Mouse (Mus musculus): ENCODE results near the gene Gm15140. TPM values are rescaled to one million over a fixed set of nuclear protein-coding genes. Genes with fewer than 3 reads are reported as not detected.
"Not testable (repeated sequence)": the region's sequence is repeated elsewhere in the genome, so short reads cannot be mapped to it uniquely, and the experiment has no call there.

Gm15140 gene
- not detected in 2 replicates for polyA plus RNA-seq (2014; fragmentation: Nextera tagmentation; extraction: Ambion mirVana)

DNA sequence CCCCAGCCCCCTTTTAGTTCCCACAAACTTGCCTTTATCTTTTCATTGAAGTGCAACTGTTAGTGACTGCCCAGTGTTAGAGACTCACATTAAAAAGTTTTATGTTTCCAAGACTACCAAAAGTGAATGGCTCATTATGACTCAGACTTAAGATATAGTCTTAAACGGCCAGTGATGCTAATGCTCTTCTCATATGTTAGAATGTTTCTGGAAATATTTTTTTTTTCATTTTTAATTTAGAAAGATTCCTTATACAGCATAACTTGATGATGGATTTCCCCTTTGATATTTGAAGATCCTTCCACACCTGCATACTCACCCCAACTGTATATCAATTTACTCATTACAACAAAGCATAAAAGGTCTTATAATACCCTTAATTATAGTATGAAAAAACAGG is at the start of gene Gm15140:
TSS of gene Gm15140 (minus strand) at position 101 of the 400 bp plus-strand sequence.
- ATAC-seq (ENCODE audit: insufficient number of reproducible peaks, insufficient read depth, low FRiP score, low read depth): not testable (repeated sequence)

More for the DNA sequence above, at the start of gene Gm15140:
- H3K27ac ChIP-seq (ENCODE audit: low read length); H3K9ac ChIP-seq (replicated peaks; ENCODE audit: low read depth, low read length); H3K4me1 ChIP-seq (ENCODE audit: control insufficient read depth, insufficient read depth, low read length); H3K4me3 ChIP-seq (ENCODE audit: low read depth, low read length); H3K9me3 ChIP-seq (ENCODE audit: control insufficient read depth, low read depth, low read length); H3K4me2 ChIP-seq (replicated peaks; ENCODE audit: low read depth, low read length); H3K27me3 ChIP-seq (ENCODE audit: control insufficient read depth, insufficient read depth, low read length); H3K36me3 ChIP-seq (ENCODE audit: control insufficient read depth, insufficient read depth, low read length): not testable (repeated sequence)
- 88% methylated on average over 1 of the region's 1 CpGs for WGBS

Other genes with a start within 250 kb of the Gm15140 start
- not detected in 2 replicates for gene Samt1, start 108.0 kb downstream of the Gm15140 start, polyA plus RNA-seq (2014; fragmentation: Nextera tagmentation; extraction: Ambion mirVana)
- gene 4921511M17Rik, start 86.9 kb downstream of the Gm15140 start, polyA plus RNA-seq (2014; fragmentation: Nextera tagmentation; extraction: Ambion mirVana): not detected in 2 replicates
- gene Gm10057, start 65.6 kb downstream of the Gm15140 start, polyA plus RNA-seq (2014; fragmentation: Nextera tagmentation; extraction: Ambion mirVana): not detected in 2 replicates
- not detected in 2 replicates for gene 4930524N10Rik, start 222.7 kb upstream of the Gm15140 start, polyA plus RNA-seq (2014; fragmentation: Nextera tagmentation; extraction: Ambion mirVana)

All from stomach, embryonic 14.5 days (tissue).